Mouse (Mus musculus) megakaryocyte, embryonic 14.5 days (primary cell): ENCODE results near the gene B4galt3.

Experiments used
- FLI1 ChIP-seq: IDR thresholded peaks from 2 replicates; pipeline ENCODE4 v1.6.1; 2012; ENCODE audit warnings: low read length, inconsistent platforms, mixed read lengths
- GATA1 ChIP-seq: IDR thresholded peaks from 3 replicates; pipeline ENCODE4 v1.6.1; 2012; ENCODE audit warnings: mixed read lengths, low read length, inconsistent platforms, borderline replicate concordance

- no peak for TF ChIP-seq GATA1
- TF ChIP-seq FLI1 = no peak
Measured at GRCm38 (mm10) chr1:171287136-171288081, 17.3 kb downstream of the B4galt3 start, which contains the start of gene Usp21.
